Mouse (Mus musculus) lung, adult 2 months (tissue): ENCODE results near the gene 1810037I17Rik. TPM values are rescaled to one million over a fixed set of nuclear protein-coding genes. Genes with fewer than 3 reads are reported as not detected.
A peak's percentile ranks its signal among the peaks of the same experiment; 100 is the strongest.
"Not testable (repeated sequence)": the region's sequence is repeated elsewhere in the genome, so short reads cannot be mapped to it uniquely, and the experiment has no call there.

Source experiments
- DNase-seq: peaks from one replicate; pipeline ENCODE4 v3.0.0; 2022
- H3K4me1 ChIP-seq: fragments of 200-500 bp; 2 replicates; pipeline ENCODE4 v1.6.1; 2011; ENCODE audit warnings: low read length; ENCODE audit not compliant: control insufficient read depth, insufficient read depth
- H3K4me3 ChIP-seq: fragments of 200-500 bp; replicated peaks from 2 replicates; pipeline ENCODE3; 2011; ENCODE audit warnings: low read depth, mild to moderate bottlenecking, control low read depth, low read length; ENCODE audit errors: extremely low read depth
- CTCF ChIP-seq: fragments of 200-500 bp; IDR thresholded peaks from 2 replicates; pipeline ENCODE4 v1.5.1; 2011; ENCODE audit warnings: mild to moderate bottlenecking, low read length, control low read depth; ENCODE audit not compliant: insufficient read depth
- POLR2A ChIP-seq: fragments of 200-500 bp; IDR thresholded peaks from 2 replicates; pipeline ENCODE4 v1.6.1; 2011; ENCODE audit warnings: low read depth, mild to moderate bottlenecking, control low read depth, low read length, borderline replicate concordance; ENCODE audit errors: extremely low read depth
- WGBS: fragments of 180-500 bp; shearing (Covaris S2); methylation state at CpG from one replicate; pipeline ENCODE4 v1.1.7; 2018; 5-methylcytosine and 5-hydroxymethylcytosine counted together
- polyA plus RNA-seq: library from polyadenylated mRNA; depleted of rRNA; stranded (reverse); fragments of >200 nt; gene quantifications from 2 replicates; pipeline ENCODE4 v1.2.3, GENCODE M21; 2012

Gene 1810037I17Rik
- polyA plus RNA-seq, 1 experiment: 56.6 TPM

DNA sequence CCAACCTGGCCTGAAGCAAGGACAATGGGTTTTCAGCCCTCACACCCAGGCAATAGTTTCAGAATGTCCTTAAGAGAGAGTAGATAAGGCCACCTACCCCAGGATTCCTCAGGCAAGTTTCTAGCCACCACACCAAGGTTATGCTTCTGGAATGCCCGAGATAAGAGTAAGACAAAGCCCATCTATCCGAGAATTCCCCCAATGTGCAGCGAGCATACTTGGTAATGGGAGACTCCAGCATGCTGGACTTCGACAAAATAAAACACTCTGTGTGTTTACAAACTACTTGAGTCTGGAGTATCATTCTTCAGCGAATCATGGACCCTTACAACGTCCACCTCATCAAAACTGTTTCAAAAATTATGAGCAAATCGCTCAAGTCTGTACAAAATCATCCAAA, 856 bp upstream of the 1810037I17Rik start:
- Histone ChIP-seq H3K4me1 (no peaks in the 10 kb centered on the region; the same call in 1 of the 2 replicates), H3K4me3 (no peak overlapping the region)
- WGBS: 51% methylated on average over 7 of the region's 7 CpGs
- DNase-seq: no peak
- TF ChIP-seq CTCF (no peak), POLR2A (no peak)

DNA sequence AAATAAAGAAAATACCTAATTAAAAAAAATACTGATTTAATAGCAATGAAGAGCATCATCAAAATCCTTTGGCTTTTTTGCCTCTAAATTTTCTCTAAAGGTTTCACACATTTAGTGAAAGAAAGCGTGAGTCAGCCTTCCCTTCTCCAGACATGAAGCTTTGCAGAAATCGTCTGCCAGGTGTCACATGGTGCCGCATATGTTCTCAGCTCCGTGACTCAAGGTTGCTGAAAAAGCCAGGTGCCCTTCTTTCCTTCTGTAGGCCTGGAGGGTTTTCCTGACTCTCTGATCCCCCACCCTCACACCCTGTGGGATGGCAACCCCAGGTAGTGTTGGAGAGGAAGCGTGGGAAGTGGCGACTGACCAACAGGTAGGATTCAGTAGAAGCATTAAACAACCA, 5.7 kb downstream of the 1810037I17Rik start:
- 93% methylated on average over 6 of the region's 6 CpGs for WGBS
- no peak for DNase-seq
- Histone ChIP-seq H3K4me3 (no peak overlapping the region), H3K4me1 (no peaks in the 10 kb centered on the region; the same call in 1 of the 2 replicates)
- TF ChIP-seq POLR2A (no peak), CTCF (no peak)

DNA sequence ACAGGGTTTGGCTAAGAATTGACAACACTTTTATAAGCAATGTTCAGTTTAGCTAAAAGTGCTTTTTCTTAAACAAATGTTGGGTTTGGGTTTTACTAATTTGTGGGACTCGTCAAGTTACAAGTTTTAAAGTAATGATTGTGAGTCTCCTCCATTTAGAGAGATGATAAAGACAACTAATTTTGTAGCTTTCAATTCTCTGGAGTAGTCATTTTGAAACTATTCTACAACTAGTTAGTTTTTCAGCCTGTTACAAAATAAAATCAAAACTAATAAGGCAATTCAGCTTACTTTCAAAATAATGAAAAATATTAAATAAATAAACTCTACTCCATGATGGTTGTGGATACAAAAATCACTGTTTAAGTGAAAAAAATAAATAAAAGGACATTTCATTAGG, 8.5 kb downstream of the 1810037I17Rik start:
- WGBS: 93% methylated on average over 1 of the region's 1 CpGs
- DNase-seq: no peak
- TF ChIP-seq CTCF: no peak
- no peak for TF ChIP-seq POLR2A
- H3K4me3 ChIP-seq: no peak overlapping the region
- no peaks in the 10 kb centered on the region for H3K4me1 ChIP-seq

DNA sequence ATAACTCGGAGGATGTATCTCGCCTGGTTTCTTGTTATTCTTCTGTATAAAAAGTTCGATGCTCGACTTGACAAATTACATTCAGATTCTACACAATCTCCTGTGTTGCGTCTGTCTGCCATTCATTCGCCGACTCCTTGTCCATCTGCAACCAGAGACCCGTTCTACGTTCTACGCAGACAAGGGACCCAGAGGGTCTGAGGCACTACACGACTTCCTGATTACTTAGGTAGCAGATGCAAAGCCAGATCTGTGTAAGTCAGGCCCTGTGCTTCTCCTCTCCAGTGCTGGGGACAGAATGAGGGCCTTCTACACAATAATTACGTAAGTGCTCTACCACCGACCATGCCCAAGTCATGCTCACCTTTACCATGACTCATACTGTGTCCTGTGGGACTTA, 13.2 kb downstream of the 1810037I17Rik start:
- not testable (repeated sequence) for H3K4me1 ChIP-seq, DNase-seq, H3K4me3 ChIP-seq
- 83% methylated on average over 13 of the region's 13 CpGs for whole genome bisulfite sequencing

DNA sequence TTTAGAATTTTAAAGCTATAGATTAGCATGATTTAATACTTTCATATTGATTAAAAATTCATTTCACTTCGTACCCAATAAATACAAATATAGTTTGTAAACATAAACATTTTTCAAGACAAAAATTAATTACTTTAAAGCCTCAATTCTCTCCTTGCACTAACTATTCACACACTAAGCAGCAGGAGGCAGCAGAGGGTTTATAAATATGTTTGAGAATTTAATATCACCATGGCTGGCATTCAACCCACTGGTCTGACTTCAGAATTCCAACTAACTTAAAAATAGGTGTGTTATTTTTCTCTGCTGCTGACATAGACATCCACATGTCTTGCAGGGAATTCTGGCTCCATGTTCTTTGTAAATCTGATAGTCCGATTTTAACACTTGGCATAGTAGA, 15.2 kb downstream of the 1810037I17Rik start:
- Histone ChIP-seq H3K4me3 (no peak overlapping the region), H3K4me1 (no peaks in the 10 kb centered on the region)
- 62% methylated on average over 2 of the region's 2 CpGs for WGBS
- no peak for DNase-seq
- TF ChIP-seq POLR2A (no peak), CTCF (peak; percentile 26; the same call in 1 of the 2 replicates)

DNA sequence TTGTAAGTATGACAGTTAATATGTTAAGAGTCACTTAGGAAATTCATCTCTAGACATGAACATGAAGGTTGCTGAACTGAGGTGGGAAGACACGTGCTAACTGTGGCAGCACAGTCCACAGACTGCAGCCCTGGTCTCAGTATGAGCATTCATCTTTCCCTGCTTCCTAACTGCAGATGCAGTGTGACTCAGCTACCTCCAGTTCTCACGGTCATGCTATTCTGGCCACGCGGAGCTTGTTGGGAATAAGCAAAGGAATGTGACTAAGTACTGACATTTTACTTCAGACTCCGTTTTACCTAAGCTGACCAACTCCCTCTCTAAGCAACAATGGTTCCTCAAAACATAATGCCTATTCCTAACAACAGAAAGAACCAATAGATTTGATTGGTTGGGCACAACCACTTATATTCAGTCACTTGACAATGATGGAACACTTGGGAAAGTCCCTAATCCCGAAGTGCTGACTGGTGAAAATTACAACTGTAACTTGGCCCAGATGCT, 19.4 kb downstream of the 1810037I17Rik start:
- 53% methylated on average over 6 of the region's 6 CpGs for WGBS
- no peak for DNase-seq
- no peak overlapping the region for H3K4me3 ChIP-seq
- H3K4me1 ChIP-seq: no peaks in the 10 kb centered on the region
- TF ChIP-seq CTCF: no peak
- TF ChIP-seq POLR2A: no peak

DNA sequence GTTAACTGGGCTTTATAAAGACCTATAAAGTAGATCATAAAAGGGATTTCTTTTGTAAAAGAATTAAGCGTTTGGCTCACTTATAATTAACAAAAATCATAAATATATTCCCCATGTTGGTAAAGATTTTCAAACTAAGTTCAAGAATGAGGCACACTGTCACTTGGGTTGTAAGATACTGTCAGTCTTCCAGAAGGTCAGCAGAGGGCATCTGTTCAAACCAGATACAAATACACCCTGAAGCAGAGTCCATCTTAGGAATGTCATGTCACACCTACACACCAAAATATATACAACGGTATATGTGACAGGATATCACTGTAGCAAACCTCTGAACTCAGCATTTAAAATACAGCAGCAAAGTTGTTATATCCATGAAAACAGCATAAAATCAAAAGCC, 26.1 kb downstream of the 1810037I17Rik start:
- 72% methylated on average over 2 of the region's 2 CpGs for WGBS

DNA sequence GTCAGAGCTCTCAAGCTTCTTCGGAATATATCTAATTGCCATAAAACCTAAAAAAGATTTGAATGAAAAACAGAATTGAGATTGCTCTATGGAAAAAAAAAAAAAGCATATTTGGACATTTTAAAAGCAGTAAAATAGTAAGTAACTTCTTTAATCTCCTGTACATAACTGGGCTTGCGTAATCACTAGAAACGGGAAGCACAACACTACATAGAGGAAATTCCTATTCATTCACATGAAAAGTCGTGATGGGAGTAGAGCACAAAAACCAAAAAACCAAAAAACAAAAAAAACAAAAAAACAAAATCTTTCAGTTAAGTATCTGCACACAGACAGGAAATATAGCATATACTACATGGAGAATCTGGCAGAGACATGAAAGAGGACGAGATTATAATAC, 40.3 kb downstream of the 1810037I17Rik start:
- no peak for DNase-seq
- TF ChIP-seq CTCF (no peak), POLR2A (no peak)
- 64% methylated on average over 5 of the region's 5 CpGs for WGBS
- no peak overlapping the region for H3K4me3 ChIP-seq
- no peaks in the 10 kb centered on the region for H3K4me1 ChIP-seq

More for the DNA sequence above, 26.1 kb downstream of the 1810037I17Rik start:
- no peak for DNase-seq
- Histone ChIP-seq H3K4me1 (no peaks in the 10 kb centered on the region), H3K4me3 (no peak overlapping the region)
- TF ChIP-seq CTCF (no peak), POLR2A (no peak)

DNA sequence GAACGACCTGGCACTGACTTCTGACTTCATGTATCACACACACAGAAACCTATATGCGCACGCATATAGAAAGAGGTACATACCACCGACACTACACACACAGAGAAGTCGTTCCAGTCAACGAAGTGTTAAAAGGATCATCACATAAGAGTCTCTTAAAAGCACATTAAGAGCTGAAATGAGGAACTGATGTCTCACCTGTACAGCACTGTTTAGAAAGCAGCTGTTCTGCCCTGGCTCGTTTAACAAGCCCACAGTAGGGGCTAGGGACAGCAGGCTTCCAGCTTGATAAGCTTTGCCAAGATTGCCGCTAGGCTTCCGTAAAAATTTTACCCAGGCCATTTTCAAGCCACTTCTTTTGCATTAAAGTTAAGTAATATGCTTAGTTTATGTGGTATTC, 44.4 kb downstream of the 1810037I17Rik start:
- no peak overlapping the region for H3K4me3 ChIP-seq
- 88% methylated on average over 9 of the region's 9 CpGs for WGBS
- H3K4me1 ChIP-seq: no peaks in the 10 kb centered on the region
- no peak for TF ChIP-seq CTCF
- TF ChIP-seq POLR2A: no peak
- DNase-seq: no peak

DNA sequence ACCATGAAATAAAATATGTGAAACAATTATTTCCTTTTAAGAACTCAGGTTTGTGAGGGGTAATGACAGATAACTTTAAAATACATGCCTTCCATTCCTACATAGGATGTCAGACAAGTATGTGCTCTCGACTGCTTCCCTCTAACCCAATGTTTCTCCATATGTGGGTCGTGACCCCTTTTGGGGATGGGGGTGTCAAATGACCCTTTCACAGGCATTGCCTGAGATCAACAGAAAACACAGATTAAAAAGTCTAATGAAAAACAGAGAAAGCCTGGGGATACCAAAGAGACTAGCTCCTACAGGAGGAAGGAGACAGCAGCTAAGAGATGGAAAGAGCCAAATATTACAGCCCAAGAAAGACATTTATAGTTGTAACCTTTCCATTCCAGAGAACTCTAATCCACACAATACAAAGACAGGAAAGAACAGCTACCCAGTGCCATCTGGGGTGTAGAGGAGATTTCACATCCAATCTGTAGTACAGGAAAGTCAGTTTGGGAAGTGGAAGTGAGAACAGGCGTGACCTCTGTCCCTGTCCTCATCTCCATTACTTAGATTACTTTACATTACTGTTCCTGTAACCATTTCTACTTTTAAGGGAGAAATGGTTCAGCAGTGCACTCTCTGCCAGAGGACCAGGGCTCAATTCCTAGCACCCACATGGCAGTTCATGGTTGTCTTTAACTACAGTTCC, 48.3 kb downstream of the 1810037I17Rik start:
- Histone ChIP-seq H3K4me3 (no peak overlapping the region), H3K4me1 (no peaks in the 10 kb centered on the region)
- TF ChIP-seq POLR2A: no peak
- no peak for TF ChIP-seq CTCF
- DNase-seq: no peak
- whole genome bisulfite sequencing: 86% methylated on average over 3 of the region's 3 CpGs
